Mouse (Mus musculus) hindbrain, embryonic 13.5 days (tissue): ENCODE results near the gene Ptpre. TPM values are rescaled to one million over a fixed set of nuclear protein-coding genes. Genes with fewer than 3 reads are reported as not detected.

Source experiments
- ATAC-seq: fragments of 200-750 bp; cut with Nextera tagmentation; 2 replicates; pipeline ENCODE4 v1.8.0; 2017; ENCODE audit warnings: moderate TSS enrichment; ENCODE audit not compliant: low FRiP score
- H3K27ac ChIP-seq: fragments of 300-500 bp; sonication (generic); 2 replicates; pipeline ENCODE4 v1.5.1; 2015; ENCODE audit warnings: inconsistent platforms, mild to moderate bottlenecking, moderate library complexity
- H3K27me3 ChIP-seq: fragments of 300-500 bp; sonication (generic); 2 replicates; pipeline ENCODE4 v1.6.1; 2015; ENCODE audit warnings: mild to moderate bottlenecking, inconsistent platforms
- H3K36me3 ChIP-seq: fragments of 300-500 bp; sonication (generic); 2 replicates; pipeline ENCODE4 v1.6.1; 2015; ENCODE audit warnings: mild to moderate bottlenecking, inconsistent platforms
- H3K4me1 ChIP-seq: fragments of 300-500 bp; sonication (generic); replicated peaks from 2 replicates; pipeline ENCODE4 v1.6.1; 2015; ENCODE audit warnings: inconsistent platforms
- H3K4me2 ChIP-seq: fragments of 300-500 bp; sonication (generic); 2 replicates; pipeline ENCODE4 v1.6.1; 2015; ENCODE audit warnings: inconsistent platforms, mild to moderate bottlenecking, moderate library complexity
- H3K4me3 ChIP-seq: fragments of 300-500 bp; sonication (generic); 2 replicates; pipeline ENCODE4 v1.5.1; 2015; ENCODE audit warnings: mild to moderate bottlenecking, inconsistent platforms
- H3K9ac ChIP-seq: fragments of 300-500 bp; sonication (generic); 2 replicates; pipeline ENCODE4 v1.6.1; 2015; ENCODE audit warnings: mild to moderate bottlenecking, inconsistent platforms
- H3K9me3 ChIP-seq: fragments of 300-500 bp; sonication (generic); 2 replicates; pipeline ENCODE4 v1.6.1; 2016; ENCODE audit warnings: inconsistent platforms
- WGBS: fragments of 180-500 bp; shearing (Covaris S2); methylation state at CpG from one replicate; pipeline ENCODE4 v1.1.7; 2015; 5-methylcytosine and 5-hydroxymethylcytosine counted together
- polyA plus RNA-seq: library from polyadenylated mRNA; unstranded; fragments of >200 nt; fragmentation: Nextera tagmentation; extraction: Ambion mirVana; gene quantifications from 2 replicates; pipeline ENCODE4 v1.2.1, GENCODE M21; 2015

Gene Ptpre
- polyA plus RNA-seq, 1 experiment from 2014 or later: 4.4 TPM

DNA sequence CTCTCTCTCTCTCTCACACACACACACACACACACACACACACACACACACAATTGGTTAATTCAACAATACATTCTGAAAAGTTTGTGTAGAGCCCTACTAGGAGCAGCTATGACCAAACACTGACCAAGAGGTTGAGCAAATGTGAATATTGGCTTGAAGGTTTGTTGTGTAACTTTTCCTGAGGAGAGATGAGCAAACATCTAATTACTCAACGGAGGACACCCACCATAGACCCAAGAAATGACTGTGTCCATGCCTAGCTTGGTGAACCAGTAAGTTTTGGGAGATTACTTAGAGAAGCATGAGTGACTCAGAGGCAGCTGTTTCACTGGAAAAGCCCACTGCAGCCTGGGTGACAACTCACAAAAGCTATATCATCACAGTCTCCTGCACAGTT lies 107.2 kb downstream of the Ptpre start:
- no peak overlapping the region for H3K27ac ChIP-seq
- peaks cover 12% of the 10 kb centered on the region; the same call in 1 of the 2 replicates for H3K4me1 ChIP-seq
- no peak for ATAC-seq
- H3K4me2 ChIP-seq: no peak overlapping the region
- H3K9ac ChIP-seq: no peak overlapping the region
- H3K4me3 ChIP-seq: no peak overlapping the region
- no peaks in the 10 kb centered on the region for H3K27me3 ChIP-seq
- no peaks in the 10 kb centered on the region; the same call in 1 of the 2 replicates for H3K36me3 ChIP-seq
- no peaks in the 10 kb centered on the region for H3K9me3 ChIP-seq
- 94% methylated on average over 1 of the region's 1 CpGs for WGBS

DNA sequence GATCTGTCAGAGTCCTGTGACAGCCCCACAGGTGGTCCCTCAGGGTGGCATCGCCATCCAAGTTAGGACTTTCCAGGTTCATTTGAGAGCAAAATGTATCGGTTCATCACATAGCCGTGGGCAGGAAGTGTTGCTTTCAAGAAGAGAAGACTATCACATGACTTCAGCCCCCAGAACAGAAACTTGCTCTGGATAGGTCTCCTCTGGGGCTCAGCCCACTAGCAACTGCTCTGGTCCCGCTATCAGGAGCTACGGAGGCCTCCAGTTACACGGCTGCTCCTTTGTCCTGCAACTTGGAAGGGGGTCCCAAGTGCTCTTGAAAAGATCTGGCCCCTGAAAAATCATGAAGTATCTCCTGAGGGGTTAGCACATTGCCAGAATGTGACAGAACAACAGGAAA lies 109.7 kb downstream of the Ptpre start:
- no peak overlapping the region for H3K4me2 ChIP-seq
- no peak for ATAC-seq
- H3K27ac ChIP-seq: no peak overlapping the region
- H3K4me3 ChIP-seq: no peak overlapping the region
- H3K36me3 ChIP-seq: no peaks in the 10 kb centered on the region; the same call in 1 of the 2 replicates
- H3K4me1 ChIP-seq: peaks cover 3% of the 10 kb centered on the region; the same call in 1 of the 2 replicates
- H3K9ac ChIP-seq: no peak overlapping the region
- H3K27me3 ChIP-seq: no peaks in the 10 kb centered on the region
- no peaks in the 10 kb centered on the region for H3K9me3 ChIP-seq
- whole genome bisulfite sequencing: 77% methylated on average over 6 of the region's 6 CpGs

DNA sequence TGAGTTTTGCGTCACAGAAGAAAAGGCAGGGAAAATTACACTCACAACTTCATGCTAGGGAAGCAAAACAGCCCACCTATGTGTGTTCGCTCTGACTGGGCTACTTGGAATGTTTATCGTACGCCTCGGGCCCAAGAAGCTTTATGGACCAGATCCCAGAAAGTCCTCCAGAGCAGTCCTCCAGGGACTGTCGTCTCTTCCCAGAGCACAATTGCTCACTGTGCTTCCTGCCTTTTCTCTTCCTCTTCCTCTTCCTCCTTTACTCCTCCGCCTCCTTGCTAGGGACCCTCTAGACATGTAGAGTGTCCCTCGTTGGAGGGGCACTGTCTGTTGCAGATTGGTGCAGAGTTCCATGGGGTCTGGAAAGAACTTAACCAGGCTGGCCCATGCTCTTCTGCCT lies 111.5 kb downstream of the Ptpre start:
- 92% methylated on average over 8 of the region's 8 CpGs for WGBS
- H3K9me3 ChIP-seq: no peaks in the 10 kb centered on the region
- no peaks in the 10 kb centered on the region; the same call in 1 of the 2 replicates for H3K36me3 ChIP-seq
- H3K27ac ChIP-seq: no peak overlapping the region
- no peak overlapping the region for H3K9ac ChIP-seq
- ATAC-seq: no peak
- H3K27me3 ChIP-seq: no peaks in the 10 kb centered on the region
- H3K4me2 ChIP-seq: no peak overlapping the region
- H3K4me1 ChIP-seq: no peaks in the 10 kb centered on the region
- no peak overlapping the region for H3K4me3 ChIP-seq

DNA sequence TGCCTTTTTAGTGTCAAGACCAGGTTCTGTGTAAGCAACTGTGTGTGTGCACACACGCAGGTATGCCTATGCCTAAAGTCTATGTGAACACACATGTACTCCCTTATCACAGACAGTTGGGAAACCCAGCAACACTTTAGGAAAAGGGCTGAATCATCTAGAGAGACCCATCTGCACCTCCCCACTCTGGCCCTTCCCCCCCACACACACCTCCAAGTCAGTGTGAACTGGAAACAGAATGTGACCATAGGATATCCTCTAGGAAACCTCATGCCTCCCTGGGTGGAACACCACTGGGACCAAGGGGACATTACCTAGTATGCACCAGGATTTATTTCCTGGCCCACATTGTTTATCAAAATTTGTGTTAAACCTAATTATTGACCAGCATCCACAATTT lies 112.0 kb downstream of the Ptpre start:
- Histone ChIP-seq H3K36me3 (no peaks in the 10 kb centered on the region; the same call in 1 of the 2 replicates), H3K4me1 (no peaks in the 10 kb centered on the region), H3K27ac (no peak overlapping the region), H3K4me2 (no peak overlapping the region), H3K27me3 (no peaks in the 10 kb centered on the region), H3K4me3 (no peak overlapping the region), H3K9ac (no peak overlapping the region), H3K9me3 (no peaks in the 10 kb centered on the region)
- 93% methylated on average over 1 of the region's 1 CpGs for WGBS
- no peak for ATAC-seq

DNA sequence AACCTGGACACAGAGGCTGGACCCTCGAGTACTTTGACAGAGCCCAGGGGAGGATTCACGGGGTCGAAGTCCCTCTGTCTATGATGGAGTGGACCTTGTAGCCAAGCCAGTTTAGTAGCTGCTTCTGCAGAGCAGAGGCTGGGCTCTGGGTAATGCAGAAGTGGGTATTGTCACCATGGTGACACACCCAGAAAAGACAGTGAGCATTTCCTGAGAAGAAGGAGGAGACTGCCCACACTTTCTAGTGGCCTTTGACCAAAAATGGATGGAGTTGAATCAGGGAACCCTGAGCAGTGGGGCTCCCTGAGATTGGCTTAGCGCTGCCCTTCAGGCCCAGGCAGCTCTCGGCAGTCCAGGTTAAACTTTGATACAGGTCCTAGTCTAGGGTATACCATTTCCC lies 112.8 kb downstream of the Ptpre start:
- 89% methylated on average over 5 of the region's 5 CpGs for WGBS
- no peaks in the 10 kb centered on the region for H3K9me3 ChIP-seq
- H3K27me3 ChIP-seq: no peaks in the 10 kb centered on the region
- no peak overlapping the region for H3K4me3 ChIP-seq
- no peak overlapping the region for H3K9ac ChIP-seq
- H3K4me1 ChIP-seq: no peaks in the 10 kb centered on the region
- no peak overlapping the region for H3K4me2 ChIP-seq
- no peaks in the 10 kb centered on the region for H3K36me3 ChIP-seq
- no peak for ATAC-seq
- H3K27ac ChIP-seq: no peak overlapping the region

DNA sequence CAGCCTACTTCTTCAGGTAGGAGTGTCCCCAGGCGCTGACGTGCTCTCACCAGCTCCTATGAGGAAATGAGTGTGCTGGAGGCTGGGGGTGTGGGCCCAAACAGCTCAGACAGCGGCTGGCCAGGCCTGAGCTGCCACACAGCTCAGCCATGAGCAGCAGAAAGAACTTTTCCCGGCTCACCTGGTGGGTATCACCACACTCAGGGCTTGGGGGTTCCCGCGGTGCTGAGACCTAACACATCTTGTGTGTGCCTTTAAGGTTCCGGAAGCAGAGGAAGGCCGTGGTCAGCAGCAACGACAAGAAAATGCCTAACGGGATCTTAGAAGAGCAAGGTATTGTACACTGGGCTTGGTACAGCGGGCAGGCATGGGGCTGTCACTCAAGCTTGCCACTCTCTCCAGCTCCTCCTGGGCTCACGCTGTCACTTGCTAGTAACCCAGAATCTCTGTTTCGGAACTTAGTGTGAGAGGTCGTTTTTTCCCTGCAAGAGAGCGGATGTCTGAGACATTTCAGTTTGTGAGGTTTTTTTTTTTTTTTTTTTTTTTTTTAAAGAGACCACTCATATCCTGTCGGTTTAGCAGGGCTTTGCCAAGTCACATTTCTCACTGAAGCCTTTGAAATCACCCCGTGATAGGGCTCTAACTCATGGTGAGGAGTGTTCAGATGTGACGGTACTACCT lies 114.7 kb downstream of the Ptpre start:
- H3K9me3 ChIP-seq: no peaks in the 10 kb centered on the region
- H3K27ac ChIP-seq: no peak overlapping the region
- no peak overlapping the region for H3K9ac ChIP-seq
- no peak for ATAC-seq
- H3K27me3 ChIP-seq: no peaks in the 10 kb centered on the region
- H3K36me3 ChIP-seq: no peaks in the 10 kb centered on the region
- no peaks in the 10 kb centered on the region for H3K4me1 ChIP-seq
- H3K4me2 ChIP-seq: no peak overlapping the region
- no peak overlapping the region for H3K4me3 ChIP-seq
- 70% methylated on average over 18 of the region's 18 CpGs for WGBS

DNA sequence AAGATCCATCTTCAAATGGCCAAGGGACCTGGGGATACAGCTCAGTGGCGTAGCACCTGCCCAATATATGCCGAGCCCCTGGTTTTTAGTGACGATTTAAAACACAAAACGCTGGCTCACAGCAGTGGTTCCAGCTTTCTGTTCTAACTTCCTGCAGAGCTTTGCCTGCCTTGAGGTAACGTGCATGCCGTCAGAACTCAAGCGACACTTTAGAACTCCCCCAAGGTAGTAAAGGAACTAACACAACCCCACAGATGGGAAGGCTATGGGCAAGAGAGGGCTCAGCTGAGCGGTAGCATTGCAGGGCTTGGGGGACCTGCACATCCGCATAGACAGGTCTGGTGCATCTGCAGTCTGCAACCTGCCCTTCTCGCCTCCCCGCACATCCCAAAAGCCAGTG lies 115.5 kb downstream of the Ptpre start:
- Histone ChIP-seq H3K4me2 (no peak overlapping the region), H3K27me3 (no peaks in the 10 kb centered on the region), H3K9ac (no peak overlapping the region), H3K4me1 (no peaks in the 10 kb centered on the region), H3K4me3 (no peak overlapping the region), H3K9me3 (no peaks in the 10 kb centered on the region), H3K27ac (no peak overlapping the region), H3K36me3 (no peaks in the 10 kb centered on the region)
- 59% methylated on average over 11 of the region's 11 CpGs for WGBS
- ATAC-seq: no peak

DNA sequence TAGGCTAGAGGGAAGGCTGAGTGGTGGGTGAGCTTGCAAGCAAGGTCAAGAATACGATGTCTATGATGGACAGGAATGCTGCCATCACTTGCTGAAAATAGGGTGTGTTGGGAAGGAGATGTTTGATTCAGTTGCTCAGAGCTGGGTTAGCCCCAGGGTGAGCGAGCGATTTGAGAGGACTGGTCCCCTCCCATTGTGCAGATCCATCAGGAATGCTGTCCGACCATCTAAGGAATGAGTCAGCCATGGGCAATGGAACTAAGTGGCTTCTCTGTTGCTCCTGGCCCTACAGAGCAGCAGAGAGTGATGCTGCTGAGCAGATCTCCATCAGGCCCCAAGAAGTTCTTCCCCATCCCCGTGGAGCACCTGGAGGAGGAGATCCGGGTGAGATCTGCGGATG lies 116.3 kb downstream of the Ptpre start:
- Histone ChIP-seq H3K27me3 (no peaks in the 10 kb centered on the region), H3K9ac (no peak overlapping the region), H3K4me2 (no peak overlapping the region), H3K27ac (no peak overlapping the region), H3K4me1 (no peaks in the 10 kb centered on the region), H3K9me3 (no peaks in the 10 kb centered on the region), H3K36me3 (no peaks in the 10 kb centered on the region), H3K4me3 (no peak overlapping the region)
- ATAC-seq: no peak
- WGBS: 86% methylated on average over 7 of the region's 7 CpGs

DNA sequence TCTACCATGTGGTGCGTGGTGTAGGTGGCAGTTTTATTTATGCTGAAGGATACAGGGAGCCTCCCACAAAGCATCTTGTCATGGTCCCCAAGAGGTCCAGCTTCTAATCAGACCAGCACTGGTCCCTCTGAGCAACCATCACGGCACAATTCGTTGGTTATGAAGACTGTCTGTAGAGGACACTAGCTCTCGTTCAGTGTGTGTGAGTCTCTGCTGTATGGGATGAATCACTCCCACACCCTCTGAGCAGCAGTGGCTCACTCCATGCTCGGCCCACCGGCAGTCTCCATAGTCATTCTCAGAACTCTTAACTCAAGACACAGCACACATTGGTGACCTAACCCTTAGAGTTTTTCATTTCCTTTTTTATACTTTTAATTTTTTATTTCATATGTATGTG lies 117.0 kb downstream of the Ptpre start:
- H3K27me3 ChIP-seq: no peaks in the 10 kb centered on the region
- H3K36me3 ChIP-seq: no peaks in the 10 kb centered on the region
- WGBS: 90% methylated on average over 6 of the region's 6 CpGs
- H3K4me3 ChIP-seq: no peak overlapping the region
- no peaks in the 10 kb centered on the region for H3K9me3 ChIP-seq
- no peak overlapping the region for H3K4me2 ChIP-seq
- H3K27ac ChIP-seq: no peak overlapping the region
- ATAC-seq: no peak
- H3K4me1 ChIP-seq: no peaks in the 10 kb centered on the region
- H3K9ac ChIP-seq: no peak overlapping the region

DNA sequence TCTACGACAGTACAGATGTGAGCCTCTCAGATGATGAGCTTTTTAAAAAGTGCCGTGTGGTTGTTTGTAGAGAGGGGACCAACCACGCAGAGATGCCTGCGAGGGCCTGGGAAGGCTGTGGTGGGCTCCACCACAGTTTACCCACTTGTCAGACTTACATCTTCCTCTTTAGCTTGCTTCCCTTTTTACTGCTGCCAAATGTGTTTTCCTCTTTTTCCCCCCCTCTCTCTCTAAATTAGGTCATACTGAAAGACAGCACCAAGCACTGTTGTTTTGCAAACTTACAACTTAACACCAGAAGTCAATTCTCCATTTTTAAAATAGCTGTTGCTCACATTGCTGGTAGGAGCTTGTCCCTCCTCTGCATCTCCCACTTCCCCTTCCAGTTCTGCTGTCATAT lies 117.8 kb downstream of the Ptpre start:
- WGBS: 87% methylated on average over 4 of the region's 4 CpGs
- Histone ChIP-seq H3K4me1 (no peaks in the 10 kb centered on the region), H3K4me2 (no peak overlapping the region), H3K4me3 (no peak overlapping the region), H3K9me3 (no peaks in the 10 kb centered on the region), H3K36me3 (no peaks in the 10 kb centered on the region), H3K27me3 (no peaks in the 10 kb centered on the region), H3K9ac (no peak overlapping the region), H3K27ac (no peak overlapping the region)
- ATAC-seq: no peak

DNA sequence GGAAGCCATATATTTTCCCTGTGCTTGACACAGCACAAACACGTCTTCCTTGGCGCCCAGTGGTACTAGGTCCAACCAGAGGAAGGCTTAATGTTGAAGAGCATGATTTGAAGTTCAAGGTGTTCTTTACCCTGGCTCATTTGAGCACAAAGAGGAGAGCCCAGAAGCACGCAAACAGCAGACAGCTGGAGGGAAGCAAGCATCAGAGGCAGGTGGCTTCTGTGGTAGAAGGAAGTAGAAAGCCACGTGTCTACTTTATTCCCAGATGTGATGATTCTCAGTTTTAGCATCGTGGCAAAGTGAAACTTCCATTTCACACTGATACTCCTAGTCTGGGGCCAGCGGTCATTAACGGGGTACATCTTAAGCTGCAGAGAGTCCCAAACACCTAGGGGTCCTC lies 120.9 kb downstream of the Ptpre start:
- no peak for ATAC-seq
- Histone ChIP-seq H3K36me3 (no peaks in the 10 kb centered on the region), H3K4me1 (no peaks in the 10 kb centered on the region), H3K27ac (no peak overlapping the region), H3K4me2 (no peak overlapping the region), H3K9ac (no peak overlapping the region), H3K27me3 (no peaks in the 10 kb centered on the region), H3K4me3 (no peak overlapping the region), H3K9me3 (no peaks in the 10 kb centered on the region)
- 94% methylated on average over 7 of the region's 7 CpGs for WGBS

DNA sequence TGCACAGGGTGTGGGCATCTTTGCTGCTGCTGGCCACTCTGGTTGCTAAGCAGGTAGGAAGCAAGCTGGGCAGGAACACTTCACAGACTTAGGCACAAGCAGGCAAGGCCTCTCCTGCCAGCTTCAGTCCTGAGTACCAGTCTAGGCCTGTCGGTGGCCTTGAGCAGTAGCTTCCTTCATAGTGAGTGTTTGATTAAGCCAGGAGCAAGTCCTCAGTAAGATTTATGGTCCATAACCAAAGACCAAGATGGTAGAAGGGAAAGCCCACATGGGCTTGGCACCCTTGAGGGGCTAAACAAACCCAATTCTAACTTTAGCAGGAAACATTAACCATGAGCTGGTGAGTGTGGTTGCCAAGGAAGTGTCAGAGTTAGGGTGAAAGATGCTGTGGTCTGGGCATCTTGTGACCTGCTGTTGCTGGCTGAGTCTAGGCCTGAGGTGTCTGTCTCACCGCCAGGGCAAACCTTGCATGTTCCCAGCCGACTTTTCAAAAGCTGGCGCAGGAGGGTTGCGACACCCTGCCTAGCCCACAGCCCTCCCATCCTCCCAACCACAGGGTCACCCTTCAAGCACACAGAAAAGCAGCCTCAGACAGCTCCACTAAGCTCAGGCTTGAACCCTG lies 122.1 kb downstream of the Ptpre start:
- ATAC-seq: no peak
- 92% methylated on average over 5 of the region's 5 CpGs for WGBS
- Histone ChIP-seq H3K27me3 (no peaks in the 10 kb centered on the region), H3K36me3 (no peaks in the 10 kb centered on the region), H3K4me1 (no peaks in the 10 kb centered on the region), H3K9me3 (no peaks in the 10 kb centered on the region), H3K4me3 (no peak overlapping the region), H3K9ac (no peak overlapping the region), H3K4me2 (no peak overlapping the region), H3K27ac (no peak overlapping the region)

DNA sequence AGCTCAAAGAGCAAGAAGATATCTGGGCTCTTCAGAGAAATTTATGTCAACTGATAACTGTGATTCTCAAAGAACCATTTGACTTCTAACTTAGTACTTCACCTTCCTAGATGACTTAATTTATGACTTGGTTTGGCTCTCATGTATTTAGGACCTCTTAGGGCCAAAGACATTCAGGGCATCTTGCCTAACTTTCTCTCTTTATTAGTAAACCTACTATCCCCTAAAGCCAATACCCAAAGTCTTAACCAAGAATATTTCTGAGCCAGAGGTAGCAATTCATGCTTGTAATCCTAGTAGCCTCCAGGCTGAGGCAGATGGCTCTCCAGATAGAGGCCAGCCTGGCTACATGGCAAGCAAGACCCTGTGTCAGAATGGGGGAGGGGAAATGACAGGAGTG lies 123.0 kb downstream of the Ptpre start:
- Histone ChIP-seq H3K9me3 (no peaks in the 10 kb centered on the region), H3K27me3 (0 out of 2 replicates have a peak, but pooled peaks cover 2% of the 10 kb centered on the region), H3K9ac (no peak overlapping the region), H3K36me3 (no peaks in the 10 kb centered on the region), H3K4me2 (no peak overlapping the region), H3K27ac (no peak overlapping the region), H3K4me3 (no peak overlapping the region), H3K4me1 (no peaks in the 10 kb centered on the region)
- no peak for ATAC-seq
